Mouse (Mus musculus) liver, embryonic 14.5 days (tissue): ENCODE data around the gene Pp2d1. TPM values are rescaled to one million over a fixed set of nuclear protein-coding genes. Genes with fewer than 3 reads are reported as not detected.
"Not testable (repeated sequence)": the region's sequence is repeated elsewhere in the genome, so short reads cannot be mapped to it uniquely, and the experiment has no call there.

Source experiments
- ATAC-seq: fragments of 200-750 bp; cut with Nextera tagmentation; 2 replicates; pipeline ENCODE4 v1.8.0; 2017; ENCODE audit warnings: moderate number of reproducible peaks, mild to moderate bottlenecking, moderate library complexity; ENCODE audit not compliant: insufficient read depth
- DNase-seq, 3 experiments: peaks; one replicate each; pipeline ENCODE4 v3.0.0-alpha.2; 2012 to 2013; ENCODE audit warnings: low read depth in 3 of 3, low spot score in 3 of 3
- H3K27ac ChIP-seq: fragments of 300-500 bp; sonication (generic); 2 replicates; pipeline ENCODE4 v1.5.1; 2014; ENCODE audit warnings: moderate library complexity, mild to moderate bottlenecking, control low read depth, inconsistent platforms
- H3K27me3 ChIP-seq: fragments of 300-500 bp; sonication (generic); 2 replicates; pipeline ENCODE4 v1.6.1; 2014; ENCODE audit warnings: mild to moderate bottlenecking, low read length, moderate library complexity; ENCODE audit not compliant: control insufficient read depth, insufficient read depth
- H3K36me3 ChIP-seq: fragments of 300-500 bp; sonication (generic); replicated peaks from 2 replicates; pipeline ENCODE4 v1.6.1; 2014; ENCODE audit warnings: low read depth; ENCODE audit not compliant: control insufficient read depth, insufficient read depth
- H3K4me1 ChIP-seq, 2 experiments: fragments of 200-500 bp in 1 of 2; fragments of 300-500 bp in 1 of 2; sonication (generic) in 1 of 2; replicated peaks; 2 replicates each; pipeline ENCODE4 v1.6.1; 2012 to 2014; ENCODE audit warnings: antibody characterized with exemption in 1 of 2, inconsistent platforms in 1 of 2, low read length in 1 of 2; ENCODE audit not compliant: control insufficient read depth in 2 of 2, insufficient read depth in 2 of 2
- H3K4me2 ChIP-seq: fragments of 300-500 bp; sonication (generic); 2 replicates; pipeline ENCODE4 v1.6.1; 2014; ENCODE audit warnings: low read depth, mild to moderate bottlenecking, control low read depth, moderate library complexity
- H3K4me3 ChIP-seq, 2 experiments: fragments of 200-500 bp in 1 of 2; fragments of 300-500 bp in 1 of 2; sonication (generic) in 1 of 2; 2 replicates each; pipeline ENCODE4 v1.5.1; 2012 to 2014; ENCODE audit warnings: low read depth in 2 of 2, low read length in 2 of 2, mild to moderate bottlenecking in 2 of 2, control low read depth in 1 of 2, inconsistent platforms in 1 of 2, moderate library complexity in 1 of 2; ENCODE audit not compliant: insufficient read depth in 1 of 2
- H3K9ac ChIP-seq: fragments of 300-500 bp; sonication (generic); replicated peaks from 2 replicates; pipeline ENCODE4 v1.6.1; 2014; ENCODE audit warnings: mild to moderate bottlenecking, control low read depth, moderate library complexity
- H3K9me3 ChIP-seq: fragments of 300-500 bp; sonication (generic); 2 replicates; pipeline ENCODE4 v1.6.1; 2016; ENCODE audit warnings: low read length, mixed read lengths; ENCODE audit not compliant: control insufficient read depth
- CTCF ChIP-seq: IDR thresholded peaks from 2 replicates; pipeline ENCODE4 v1.5.1; 2016; ENCODE audit warnings: antibody characterized with exemption, low read depth, control low read depth
- EP300 ChIP-seq: IDR thresholded peaks from 2 replicates; pipeline ENCODE4 v1.6.1; 2016; ENCODE audit warnings: antibody characterized with exemption, low read depth
- WGBS: fragments of 180-500 bp; shearing (Covaris S2); extraction: QIAGEN DNeasy Blood & Tissue Kit; methylation state at CpG from one replicate; pipeline ENCODE4 v1.1.7; 2014; ENCODE audit not compliant: insufficient replicate concordance; 5-methylcytosine and 5-hydroxymethylcytosine counted together
- polyA plus RNA-seq, 2 experiments: library from polyadenylated mRNA; depleted of rRNA in 1 of 2; stranded (reverse) in 1 of 2; unstranded in 1 of 2; fragments of >200 nt; fragmentation: Nextera tagmentation in 1 of 2; extraction: Ambion mirVana in 1 of 2; gene quantifications; 2 replicates each; pipeline versions ENCODE4 v1.2.1 to v1.2.3; 2012 to 2014

Gene Pp2d1
- polyA plus RNA-seq, 2 experiments: not detected

DNA sequence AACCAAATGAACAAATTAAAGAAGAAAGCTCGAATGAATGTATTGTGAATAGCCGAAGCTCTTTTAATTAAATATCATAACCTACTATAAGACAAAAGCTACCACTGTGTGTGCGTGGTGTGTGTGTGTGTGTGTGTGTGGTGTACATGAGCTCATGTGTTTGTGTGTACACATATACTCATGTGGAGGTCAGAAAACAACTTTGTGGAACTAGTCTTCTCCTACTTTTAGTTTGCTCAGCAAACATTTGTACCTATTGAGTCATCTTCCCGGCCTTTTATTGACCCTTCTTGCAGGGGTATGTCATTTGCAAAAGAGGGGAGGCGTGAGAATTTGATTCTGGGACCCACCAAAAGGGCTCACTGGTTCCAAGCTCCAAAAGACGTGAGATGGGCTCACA lies 39.0 kb upstream of the Pp2d1 start:
- Histone ChIP-seq H3K27me3 (no peaks in the 10 kb centered on the region), H3K9ac (no peak overlapping the region), H3K36me3 (no peaks in the 10 kb centered on the region), H3K4me2 (no peak overlapping the region), H3K9me3 (no peaks in the 10 kb centered on the region), H3K4me3 (no peak overlapping the region), H3K4me1 (peaks cover 17 to 33% of the 10 kb centered on the region in 2 experiments), H3K27ac (no peak overlapping the region)
- DNase-seq: no peak
- no peak for TF ChIP-seq EP300
- no peak for TF ChIP-seq CTCF
- 63% methylated on average over 6 of the region's 6 CpGs for WGBS
- no peak; the same call in 1 of the 2 replicates for ATAC-seq

DNA sequence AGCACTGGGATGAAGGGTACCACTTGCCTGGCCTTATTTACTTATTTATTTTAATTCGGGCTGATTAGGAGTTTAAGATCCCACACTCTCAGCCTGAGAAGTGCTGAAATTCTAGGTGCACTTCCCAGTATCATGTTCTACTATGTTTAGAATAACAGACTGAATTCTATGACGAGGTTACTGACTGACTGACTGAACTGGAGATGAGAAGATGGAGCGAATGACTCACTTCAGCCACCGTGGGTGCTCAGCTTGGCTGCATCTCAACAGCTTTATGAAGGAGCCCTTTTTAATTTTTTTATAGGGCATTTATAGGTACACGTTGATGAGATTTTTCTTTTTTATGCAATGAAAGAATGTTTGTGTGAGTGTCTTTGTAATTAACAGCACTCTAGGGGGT lies 38.5 kb upstream of the Pp2d1 start:
- ATAC-seq (no peak), DNase-seq (no peak)
- H3K27me3 ChIP-seq: no peaks in the 10 kb centered on the region
- no peak overlapping the region for H3K27ac ChIP-seq
- H3K4me3 ChIP-seq: no peak overlapping the region
- no peaks in the 10 kb centered on the region for H3K36me3 ChIP-seq
- no peak overlapping the region for H3K4me2 ChIP-seq
- peaks cover 20 to 36% of the 10 kb centered on the region in 2 experiments for H3K4me1 ChIP-seq
- TF ChIP-seq EP300 (no peak), CTCF (no peak)
- H3K9ac ChIP-seq: no peak overlapping the region
- no peaks in the 10 kb centered on the region for H3K9me3 ChIP-seq
- WGBS: 63% methylated on average over 5 of the region's 5 CpGs

DNA sequence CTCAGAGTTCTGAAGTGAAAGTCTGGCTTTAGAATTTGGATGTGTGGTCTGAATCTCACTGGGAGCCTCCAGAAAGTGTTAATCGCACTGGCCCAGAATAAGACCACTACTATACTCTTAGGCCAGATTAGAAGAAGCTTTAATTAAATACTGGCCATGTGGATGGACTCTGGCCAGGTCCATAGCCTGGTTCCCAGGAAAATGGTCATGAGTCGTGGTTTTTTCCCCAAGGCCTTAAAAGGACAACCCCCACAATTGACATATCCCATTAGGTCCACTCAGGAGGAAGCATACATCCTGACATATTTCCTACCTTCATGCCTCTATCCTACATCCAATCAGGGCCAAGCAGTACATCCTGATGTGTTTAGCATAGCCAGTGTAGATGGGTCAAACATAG lies 37.9 kb upstream of the Pp2d1 start:
- ATAC-seq (no peak), DNase-seq (no peak)
- no peaks in the 10 kb centered on the region for H3K27me3 ChIP-seq
- 66% methylated on average over 2 of the region's 2 CpGs for WGBS
- no peaks in the 10 kb centered on the region for H3K9me3 ChIP-seq
- no peak overlapping the region for H3K4me2 ChIP-seq
- H3K27ac ChIP-seq: no peak overlapping the region
- peaks cover 18 to 31% of the 10 kb centered on the region in 2 experiments for H3K4me1 ChIP-seq
- H3K9ac ChIP-seq: no peak overlapping the region
- H3K4me3 ChIP-seq: no peak overlapping the region
- H3K36me3 ChIP-seq: no peaks in the 10 kb centered on the region
- no peak for TF ChIP-seq CTCF
- TF ChIP-seq EP300: no peak

DNA sequence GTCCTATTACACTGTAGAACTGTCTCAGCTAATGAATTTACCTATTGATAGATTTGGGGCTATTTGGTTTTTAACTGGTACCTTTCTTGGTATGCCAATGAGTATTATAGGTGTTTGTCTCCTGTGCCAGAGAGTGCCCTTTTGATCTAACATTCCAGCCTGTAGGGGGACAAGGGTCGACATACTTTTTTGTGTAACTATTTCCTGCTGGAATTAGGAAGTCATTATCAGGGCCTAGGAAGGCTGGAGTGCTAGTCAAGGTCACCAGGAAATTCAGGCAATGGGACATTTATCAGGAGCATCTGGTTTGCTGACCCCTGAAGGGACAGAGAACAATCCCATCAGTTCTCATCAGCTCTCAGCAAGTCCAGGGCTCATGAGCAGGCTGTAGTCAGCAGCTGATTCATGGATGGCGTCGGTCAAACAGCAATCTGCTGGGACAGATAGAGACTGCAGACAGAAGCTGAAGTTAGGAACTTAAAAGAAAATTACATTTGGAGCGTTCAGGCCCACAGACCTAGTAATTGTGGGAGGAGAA lies 33.8 kb upstream of the Pp2d1 start:
- no peak overlapping the region for H3K4me2 ChIP-seq
- no peak overlapping the region for H3K27ac ChIP-seq
- ATAC-seq (no peak), DNase-seq (no peak)
- WGBS: 42% methylated on average over 4 of the region's 4 CpGs
- TF ChIP-seq EP300 (no peak), CTCF (no peak)
- no peaks in the 10 kb centered on the region for H3K9me3 ChIP-seq
- H3K27me3 ChIP-seq: no peaks in the 10 kb centered on the region
- H3K36me3 ChIP-seq: no peaks in the 10 kb centered on the region; the same call in 1 of the 2 replicates
- H3K4me3 ChIP-seq: no peak overlapping the region
- H3K9ac ChIP-seq: no peak overlapping the region
- peaks cover 30 to 34% of the 10 kb centered on the region in 2 experiments for H3K4me1 ChIP-seq

DNA sequence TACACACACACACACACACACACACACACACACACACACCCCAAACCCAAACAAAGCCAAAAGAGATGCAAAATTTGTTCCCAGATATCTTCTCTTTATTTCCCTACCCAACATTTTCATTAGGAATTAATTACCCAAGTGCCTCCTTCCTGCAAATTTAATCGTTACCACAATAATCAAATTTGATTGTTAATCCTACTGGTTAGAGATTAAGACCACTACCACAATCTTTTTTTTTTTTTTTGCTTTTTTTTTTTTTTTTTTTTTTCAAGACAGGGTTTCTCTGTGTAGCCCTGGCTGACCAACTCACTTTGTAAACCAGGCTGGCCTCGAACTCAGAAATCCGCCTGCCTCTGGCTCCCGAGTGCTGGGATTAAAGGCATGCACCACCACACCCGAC lies 31.7 kb upstream of the Pp2d1 start:
- WGBS: 73% methylated on average over 5 of the region's 5 CpGs
- H3K4me1 ChIP-seq: peaks cover 24 to 33% of the 10 kb centered on the region in 2 experiments
- H3K36me3 ChIP-seq, ATAC-seq, H3K27me3 ChIP-seq, H3K9me3 ChIP-seq, H3K4me3 ChIP-seq, H3K9ac ChIP-seq, DNase-seq: not testable (repeated sequence)
- H3K27ac ChIP-seq: peak overlapping the region; percentile 72
- peak overlapping the region; percentile 83 for H3K4me2 ChIP-seq
